Mouse (Mus musculus) adrenal gland, postnatal 36 days (tissue): ENCODE measurements around the gene Myo1a. TPM values are rescaled to one million over a fixed set of nuclear protein-coding genes. Genes with fewer than 3 reads are reported as not detected.

ENCODE experiments used
- DNase-seq, 2 experiments: peaks; one replicate each; pipeline ENCODE4 v3.0.0; 2021; ENCODE audit warnings: mixed read lengths in 1 of 2
- total RNA-seq, 2 experiments: library from RNA; stranded (reverse); gene quantifications; 2 replicates each; pipeline ENCODE4 v1.2.3; 2021

Gene Myo1a
- total RNA-seq, 2 experiments from 2014 or later = 0.95 to 13.8 TPM

- DNase-seq = no peak
These were observed 23.5 kb downstream of the Myo1a start for GRCm38 (mm10) chr10:127728437-127728836.

GRCm38 (mm10) chr10:127730285-127730932 is 25.4 kb downstream of the Myo1a start:
- DNase-seq = no peak

GRCm38 (mm10) chr10:127730933-127731310 is 26.0 kb downstream of the Myo1a start:
- DNase-seq = no peak

- DNase-seq = no peak
These were observed 26.4 kb downstream of the Myo1a start for GRCm38 (mm10) chr10:127731397-127731796.

- DNase-seq = peak; percentile 32 to 51
These were observed 29.5 kb downstream of the Myo1a start for GRCm38 (mm10) chr10:127734434-127734833.

- no peak for DNase-seq
These were observed 31.3 kb downstream of the Myo1a start for GRCm38 (mm10) chr10:127736266-127736665.

GRCm38 (mm10) chr10:127736916-127737315 is 31.9 kb downstream of the Myo1a start:
- DNase-seq = no peak

GRCm38 (mm10) chr10:127737552-127737951 is 32.6 kb downstream of the Myo1a start:
- no peak for DNase-seq

GRCm38 (mm10) chr10:127738151-127738882 is 33.3 kb downstream of the Myo1a start:
- DNase-seq = peak; percentile 41 to 68

- DNase-seq = peak; percentile 89 to 94
These were observed 34.2 kb downstream of the Myo1a start, which contains the start of gene Zbtb39 for GRCm38 (mm10) chr10:127739083-127739660. Gene Zbtb39, plus strand, starts transcription at chr10:127739538.

- peak in 1 of 2 experiments; percentile 40 for DNase-seq
These were observed 34.7 kb downstream of the Myo1a start for GRCm38 (mm10) chr10:127739661-127740161.

GRCm38 (mm10) chr10:127744661-127745060 is 39.7 kb downstream of the Myo1a start:
- peak; percentile 67 to 86 for DNase-seq

- DNase-seq = no peak
These were observed 40.9 kb downstream of the Myo1a start for GRCm38 (mm10) chr10:127745886-127746285.

- no peak for DNase-seq
These were observed 42.3 kb downstream of the Myo1a start for GRCm38 (mm10) chr10:127747254-127747653.

- peak; percentile 78 to 87 for DNase-seq
These were observed 44.1 kb downstream of the Myo1a start for GRCm38 (mm10) chr10:127748847-127749612.

GRCm38 (mm10) chr10:127750136-127750777 is 45.3 kb downstream of the Myo1a start:
- DNase-seq = peak in 1 of 2 experiments; percentile 42

GRCm38 (mm10) chr10:127751548-127751947 is 46.6 kb downstream of the Myo1a start, which contains the start of gene Gpr182:
Gene Gpr182, minus strand, starts transcription at chr10:127751732.
- DNase-seq = peak; percentile 44 to 54

- peak; percentile 63 to 78 for DNase-seq
These were observed 49.7 kb downstream of the Myo1a start for GRCm38 (mm10) chr10:127754566-127755166.

- no peak for DNase-seq
These were observed 50.3 kb downstream of the Myo1a start for GRCm38 (mm10) chr10:127755246-127755645.

GRCm38 (mm10) chr10:127755770-127756468 is 50.9 kb downstream of the Myo1a start:
- no peak for DNase-seq
